Mouse (Mus musculus): Measurements from ENCODE around the gene Abhd5. TPM values are rescaled to one million over a fixed set of nuclear protein-coding genes. Genes with fewer than 3 reads are reported as not detected.

The Abhd5 gene
- polyA plus RNA-seq, 1 experiment from 2014 or later, result 21.2 TPM

DNA sequence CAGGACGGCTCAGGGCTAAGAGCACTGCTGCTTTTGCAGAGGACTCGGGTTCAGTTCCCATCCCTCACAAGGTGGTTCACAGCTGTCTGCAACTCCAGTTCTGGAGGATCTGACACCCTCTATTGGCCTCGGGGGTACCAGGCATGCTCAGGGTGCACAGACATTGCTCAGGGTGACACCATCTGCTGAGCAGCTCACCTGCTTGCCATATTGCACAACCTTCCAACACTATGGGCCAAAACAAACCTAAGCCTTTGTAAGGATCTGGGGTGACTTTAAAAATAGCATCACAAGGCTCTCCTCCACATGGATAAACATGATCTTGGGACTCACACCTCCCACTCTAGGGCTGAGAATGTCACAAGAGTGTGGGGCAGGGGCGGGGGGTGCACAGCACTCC, 30.8 kb upstream of the Abhd5 start:
- ATAC-seq (ENCODE audit: low FRiP score), result no peak
- H3K27ac ChIP-seq, result no peak overlapping the region
- no peak overlapping the region for H3K4me2 ChIP-seq
- H3K9ac ChIP-seq, result no peak overlapping the region
- H3K9me3 ChIP-seq, result no peaks in the 10 kb centered on the region
- no peak overlapping the region for H3K4me3 ChIP-seq
- H3K27me3 ChIP-seq, result no peaks in the 10 kb centered on the region
- 90% methylated on average over 4 of the region's 4 CpGs for WGBS
- no peaks in the 10 kb centered on the region for H3K36me3 ChIP-seq
- no peaks in the 10 kb centered on the region for H3K4me1 ChIP-seq (replicated peaks)

DNA sequence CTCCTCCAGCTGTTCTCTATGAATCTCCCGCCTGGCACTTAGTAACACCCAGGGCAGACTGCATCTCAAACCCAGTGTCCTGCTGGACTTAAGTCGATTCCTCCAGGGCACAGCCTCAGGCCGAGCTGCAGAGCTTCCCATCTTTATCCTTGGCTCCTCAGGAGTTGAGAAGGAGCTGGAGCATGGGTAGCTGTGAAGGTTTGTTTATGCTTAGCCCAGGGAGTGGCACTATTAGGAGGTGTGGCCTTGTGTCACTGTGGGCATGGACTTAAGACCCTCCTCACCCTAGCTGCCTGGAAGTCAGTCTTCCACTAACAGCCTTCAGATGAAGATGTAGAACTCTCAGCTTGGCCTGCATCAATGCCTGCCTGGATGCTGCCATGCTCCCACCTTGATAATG, 29.1 kb upstream of the Abhd5 start:
- Histone ChIP-seq H3K4me3 (no peak overlapping the region), H3K27me3 (no peaks in the 10 kb centered on the region), H3K27ac (no peak overlapping the region), H3K4me1 (replicated peaks) (no peaks in the 10 kb centered on the region), H3K9me3 (no peaks in the 10 kb centered on the region), H3K36me3 (no peaks in the 10 kb centered on the region), H3K4me2 (no peak overlapping the region), H3K9ac (no peak overlapping the region)
- 75% methylated on average over 3 of the region's 3 CpGs for WGBS
- no peak for ATAC-seq (ENCODE audit: low FRiP score)

DNA sequence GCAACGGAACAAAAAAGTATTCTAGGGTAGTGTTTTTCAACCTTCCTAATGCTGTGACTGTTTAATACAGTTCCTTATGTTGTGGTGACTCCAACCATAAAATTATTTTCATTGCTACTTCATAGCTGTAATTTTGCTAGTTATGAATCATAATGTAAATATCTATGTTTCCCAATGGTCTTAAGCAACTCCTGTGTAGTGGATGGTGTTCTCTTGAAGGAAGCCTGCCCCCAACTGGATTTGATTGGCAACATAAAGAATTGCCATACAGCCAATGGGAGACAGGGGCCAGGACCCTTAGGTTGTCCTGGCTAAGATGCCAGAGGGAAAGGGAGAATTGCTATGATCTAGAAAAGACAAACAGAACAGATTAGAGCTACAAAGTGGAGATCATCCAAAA, 25.4 kb upstream of the Abhd5 start:
- H3K9me3 ChIP-seq, result no peaks in the 10 kb centered on the region
- H3K27me3 ChIP-seq, result no peaks in the 10 kb centered on the region
- no peak overlapping the region for H3K4me3 ChIP-seq
- WGBS, result 97% methylated on average over 1 of the region's 1 CpGs
- ATAC-seq (ENCODE audit: low FRiP score), result no peak
- H3K36me3 ChIP-seq, result no peaks in the 10 kb centered on the region
- no peaks in the 10 kb centered on the region for H3K4me1 ChIP-seq (replicated peaks)
- H3K27ac ChIP-seq, result no peak overlapping the region
- no peak overlapping the region for H3K9ac ChIP-seq
- no peak overlapping the region for H3K4me2 ChIP-seq

DNA sequence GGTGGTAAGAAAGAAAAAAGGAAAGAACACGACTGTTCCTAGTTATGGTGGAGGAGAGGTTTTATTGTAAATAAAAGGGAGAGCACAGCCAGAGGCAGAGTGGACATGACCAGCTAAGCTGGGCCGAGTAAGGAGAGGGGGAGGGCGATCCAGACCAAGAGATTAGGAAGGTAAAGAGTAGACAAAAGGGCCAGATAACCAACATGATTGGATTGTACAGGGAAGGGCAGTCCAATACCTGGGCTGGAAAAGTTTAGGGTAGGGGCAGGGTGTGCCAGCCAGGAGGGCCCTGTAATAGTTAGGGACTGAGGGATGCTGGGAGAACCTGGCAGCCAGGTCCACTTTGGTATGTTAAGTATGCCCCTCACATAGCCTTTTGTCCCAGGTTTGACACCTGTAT, 23.2 kb upstream of the Abhd5 start:
- H3K36me3 ChIP-seq, result no peaks in the 10 kb centered on the region
- H3K27ac ChIP-seq, result no peak overlapping the region

DNA sequence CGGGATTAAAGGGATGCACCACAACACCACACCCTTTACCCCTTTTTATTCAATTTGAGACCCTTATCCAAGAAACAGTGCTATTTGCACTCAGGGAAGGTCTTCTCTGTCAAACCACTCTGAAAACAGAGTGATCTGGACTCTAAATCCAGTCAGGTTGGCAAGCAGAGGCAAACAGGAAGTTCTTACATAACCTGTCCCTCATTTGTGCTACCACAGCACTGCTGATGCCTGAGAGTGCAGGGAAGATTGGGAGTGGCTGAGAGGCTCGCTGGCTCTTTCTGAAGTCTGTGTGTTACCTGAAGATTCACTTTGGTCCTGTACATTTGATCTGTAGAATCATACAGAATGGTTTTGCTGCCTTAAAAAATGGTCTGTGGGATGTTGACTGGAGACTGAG, 14.7 kb upstream of the Abhd5 start:
- Histone ChIP-seq H3K9ac (no peak overlapping the region), H3K36me3 (no peaks in the 10 kb centered on the region), H3K4me2 (no peak overlapping the region), H3K4me3 (no peak overlapping the region), H3K9me3 (no peaks in the 10 kb centered on the region), H3K27ac (no peak overlapping the region), H3K4me1 (replicated peaks) (no peaks in the 10 kb centered on the region), H3K27me3 (no peaks in the 10 kb centered on the region)
- 81% methylated on average over 2 of the region's 2 CpGs for WGBS
- ATAC-seq (ENCODE audit: low FRiP score), result no peak

More for the DNA sequence above, 23.2 kb upstream of the Abhd5 start:
- Histone ChIP-seq H3K9ac (no peak overlapping the region), H3K4me1 (replicated peaks) (no peaks in the 10 kb centered on the region), H3K27me3 (no peaks in the 10 kb centered on the region), H3K4me2 (no peak overlapping the region), H3K9me3 (no peaks in the 10 kb centered on the region), H3K4me3 (no peak overlapping the region)
- WGBS, result 80% methylated on average over 3 of the region's 3 CpGs
- no peak for ATAC-seq (ENCODE audit: low FRiP score)

DNA sequence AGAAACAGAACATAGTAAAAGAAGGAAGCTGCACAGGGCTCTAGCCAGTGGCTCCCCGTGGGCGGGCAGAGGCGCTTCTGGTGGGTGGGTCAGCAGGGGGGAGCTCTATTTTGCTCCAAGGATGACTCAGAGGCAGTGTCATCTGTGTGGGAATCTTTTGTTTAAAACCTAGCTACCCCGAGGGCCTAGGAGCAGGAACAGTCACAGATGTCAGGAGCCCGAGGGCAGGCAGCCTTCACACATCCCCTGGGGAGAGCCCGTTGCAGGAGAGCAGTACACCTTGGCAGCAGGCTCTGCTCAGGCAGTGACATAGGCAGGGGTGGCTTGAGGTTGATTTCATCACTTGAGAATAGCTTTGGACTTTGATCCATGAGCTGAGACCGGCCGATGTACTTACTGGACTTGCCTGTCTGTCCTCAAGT, 13.9 kb upstream of the Abhd5 start:
- WGBS, result 48% methylated on average over 8 of the region's 8 CpGs
- Histone ChIP-seq H3K27me3 (no peaks in the 10 kb centered on the region), H3K4me3 (no peak overlapping the region), H3K4me2 (no peak overlapping the region), H3K4me1 (replicated peaks) (no peaks in the 10 kb centered on the region), H3K27ac (no peak overlapping the region), H3K9me3 (no peaks in the 10 kb centered on the region), H3K9ac (no peak overlapping the region), H3K36me3 (no peaks in the 10 kb centered on the region)
- ATAC-seq (ENCODE audit: low FRiP score), result no peak

DNA sequence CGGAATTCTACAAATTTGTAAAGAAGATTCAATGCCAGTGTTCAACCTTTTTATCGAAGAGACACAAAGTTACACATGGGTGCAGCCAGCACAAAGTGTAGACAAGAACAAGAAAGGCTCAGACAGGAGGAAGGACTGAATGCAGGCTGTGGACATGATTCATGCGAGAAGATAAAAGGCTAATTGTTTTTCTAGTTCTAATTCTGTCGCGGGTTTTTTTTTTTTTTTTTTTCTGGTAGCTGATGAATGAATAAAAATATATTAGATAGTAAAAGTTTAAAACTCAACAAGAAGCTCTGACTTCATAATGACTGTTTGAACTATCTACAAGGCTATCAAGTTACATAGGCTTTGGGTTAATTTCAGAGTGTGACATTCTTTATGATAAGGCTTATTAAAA, 11.4 kb upstream of the Abhd5 start:
- Histone ChIP-seq H3K4me2 (no peak overlapping the region), H3K4me3 (no peak overlapping the region), H3K9ac (no peak overlapping the region), H3K9me3 (no peaks in the 10 kb centered on the region), H3K36me3 (no peaks in the 10 kb centered on the region), H3K27me3 (no peaks in the 10 kb centered on the region), H3K4me1 (replicated peaks) (no peaks in the 10 kb centered on the region), H3K27ac (no peak overlapping the region)
- WGBS, result 58% methylated on average over 5 of the region's 5 CpGs
- no peak for ATAC-seq (ENCODE audit: low FRiP score)

DNA sequence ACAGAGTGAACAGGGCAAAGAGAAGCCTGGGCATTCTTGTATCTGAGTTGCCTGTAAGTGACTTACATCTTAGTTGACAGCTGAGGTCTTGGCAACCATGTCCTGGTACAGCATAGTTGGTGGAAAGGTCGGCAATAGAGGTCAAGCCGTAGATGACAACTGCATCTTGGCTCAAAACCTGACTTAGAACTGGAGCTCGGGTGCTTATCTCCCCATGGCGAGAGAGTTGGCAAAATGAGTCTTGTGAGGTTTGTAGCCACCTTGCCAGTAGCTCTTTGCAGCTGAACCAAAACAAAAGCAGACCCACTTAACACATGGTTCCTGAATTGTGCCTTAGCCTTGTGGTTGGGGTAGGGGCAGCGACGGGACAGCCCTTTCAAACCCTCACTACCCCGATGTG, 8.0 kb upstream of the Abhd5 start:
- Histone ChIP-seq H3K4me3 (no peak overlapping the region), H3K9me3 (no peaks in the 10 kb centered on the region), H3K36me3 (no peaks in the 10 kb centered on the region), H3K4me2 (no peak overlapping the region), H3K27me3 (no peaks in the 10 kb centered on the region), H3K27ac (no peak overlapping the region), H3K4me1 (replicated peaks) (no peaks in the 10 kb centered on the region), H3K9ac (no peak overlapping the region)
- 88% methylated on average over 7 of the region's 7 CpGs for whole genome bisulfite sequencing
- no peak for ATAC-seq (ENCODE audit: low FRiP score)

DNA sequence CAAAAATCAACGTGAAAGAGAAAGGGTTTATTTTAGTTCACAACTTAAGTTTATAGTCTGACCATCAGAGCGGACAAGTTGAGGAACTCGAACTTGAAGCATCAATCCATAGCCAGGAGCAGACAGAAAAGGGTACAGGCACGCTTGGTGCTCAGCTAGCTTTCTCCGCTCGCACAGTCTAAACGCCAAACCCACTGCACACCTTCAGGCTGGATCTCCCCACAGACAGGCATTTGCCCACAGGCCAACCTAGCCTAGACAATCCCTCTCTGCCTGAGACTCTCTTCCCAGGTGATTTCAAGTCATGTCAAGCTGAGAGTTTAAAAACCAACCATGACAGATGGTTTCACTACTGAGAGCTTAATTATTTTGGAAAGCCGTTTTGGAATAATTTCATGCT, 6.8 kb upstream of the Abhd5 start:
- H3K27me3 ChIP-seq, result no peaks in the 10 kb centered on the region
- WGBS, result 89% methylated on average over 8 of the region's 8 CpGs
- no peak overlapping the region for H3K27ac ChIP-seq
- H3K4me1 ChIP-seq (replicated peaks), result no peaks in the 10 kb centered on the region
- no peaks in the 10 kb centered on the region for H3K9me3 ChIP-seq
- H3K4me2 ChIP-seq, result no peak overlapping the region
- ATAC-seq (ENCODE audit: low FRiP score), result no peak
- no peak overlapping the region for H3K4me3 ChIP-seq
- no peak overlapping the region for H3K9ac ChIP-seq
- no peaks in the 10 kb centered on the region for H3K36me3 ChIP-seq

DNA sequence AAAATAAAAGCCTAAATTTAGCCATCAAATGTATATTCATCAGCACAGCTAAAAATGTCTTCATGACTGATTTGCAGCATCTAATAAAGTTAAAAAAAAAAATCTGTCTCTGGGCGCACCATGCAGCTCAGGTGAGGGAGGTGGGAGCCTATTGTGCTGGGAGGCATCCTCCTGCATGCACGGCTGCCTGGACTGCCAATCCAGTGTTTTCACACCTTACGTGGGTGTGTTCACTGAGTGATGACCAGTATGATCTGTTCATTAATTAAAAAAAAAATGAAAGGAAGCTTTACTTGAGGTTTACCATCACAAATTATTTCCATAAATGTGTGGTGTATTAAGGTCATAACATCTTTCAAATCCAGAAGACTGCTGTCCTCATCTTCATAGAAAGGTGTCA, 6.1 kb upstream of the Abhd5 start:
- no peak overlapping the region for H3K9ac ChIP-seq
- H3K27ac ChIP-seq, result no peak overlapping the region
- WGBS, result 81% methylated on average over 3 of the region's 3 CpGs
- H3K4me1 ChIP-seq (replicated peaks), result no peaks in the 10 kb centered on the region
- H3K36me3 ChIP-seq, result no peaks in the 10 kb centered on the region
- no peak for ATAC-seq (ENCODE audit: low FRiP score)
- no peaks in the 10 kb centered on the region for H3K9me3 ChIP-seq
- no peak overlapping the region for H3K4me3 ChIP-seq
- H3K27me3 ChIP-seq, result no peaks in the 10 kb centered on the region
- H3K4me2 ChIP-seq, result no peak overlapping the region

DNA sequence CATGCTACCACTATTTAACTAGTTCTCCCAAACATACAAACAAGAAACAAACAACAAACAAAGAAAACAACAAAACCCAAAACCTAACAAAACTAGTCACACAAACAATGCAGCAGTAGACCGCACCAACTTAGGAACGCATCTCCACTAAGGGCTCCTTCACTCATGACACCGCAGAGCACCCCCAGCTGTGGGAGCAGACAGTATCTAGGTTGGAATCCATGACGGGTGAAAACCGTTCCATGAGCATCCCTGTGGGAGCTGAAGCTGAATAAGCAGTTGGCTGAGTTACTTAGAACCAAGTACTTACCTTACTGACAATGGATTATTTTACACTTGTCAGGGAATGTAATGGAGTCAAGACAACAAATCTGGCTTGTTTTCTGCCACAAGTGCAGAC, 5.3 kb upstream of the Abhd5 start:
- no peak overlapping the region for H3K27ac ChIP-seq
- no peak for ATAC-seq (ENCODE audit: low FRiP score)
- H3K36me3 ChIP-seq, result no peaks in the 10 kb centered on the region
- no peak overlapping the region for H3K4me2 ChIP-seq
- 84% methylated on average over 5 of the region's 5 CpGs for whole genome bisulfite sequencing
- H3K27me3 ChIP-seq, result no peaks in the 10 kb centered on the region
- H3K4me1 ChIP-seq (replicated peaks), result no peaks in the 10 kb centered on the region
- H3K9me3 ChIP-seq, result no peaks in the 10 kb centered on the region
- no peak overlapping the region for H3K4me3 ChIP-seq
- no peak overlapping the region for H3K9ac ChIP-seq

DNA sequence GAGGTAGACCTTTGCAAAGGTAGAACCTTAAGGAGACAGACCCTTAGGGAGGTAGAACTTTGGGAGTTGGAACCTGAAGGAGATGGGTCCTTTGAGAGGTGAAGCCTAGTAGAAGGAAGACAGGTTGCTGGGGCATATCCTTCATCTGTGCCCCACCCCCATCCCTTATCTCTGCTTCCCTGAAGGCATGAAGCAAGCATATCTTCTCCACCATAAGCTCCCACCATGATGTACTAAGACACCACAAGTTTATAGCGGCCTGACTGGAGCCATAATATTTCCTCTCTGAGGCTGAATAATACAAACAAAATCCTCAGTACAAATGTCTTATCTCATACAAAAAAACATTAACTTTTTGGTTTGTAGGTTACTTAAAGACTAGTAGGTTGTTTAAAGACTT, 3.5 kb upstream of the Abhd5 start:
- H3K9me3 ChIP-seq, result no peaks in the 10 kb centered on the region
- no peak overlapping the region for H3K9ac ChIP-seq
- H3K27ac ChIP-seq, result no peak overlapping the region
- ATAC-seq (ENCODE audit: low FRiP score), result no peak
- H3K4me3 ChIP-seq, result no peak overlapping the region
- no peaks in the 10 kb centered on the region for H3K36me3 ChIP-seq
- WGBS, result 95% methylated on average over 1 of the region's 1 CpGs
- H3K4me2 ChIP-seq, result no peak overlapping the region
- H3K27me3 ChIP-seq, result 0 out of 2 replicates have a peak, but pooled peaks cover 1% of the 10 kb centered on the region
- H3K4me1 ChIP-seq (replicated peaks), result peaks cover 6% of the 10 kb centered on the region

DNA sequence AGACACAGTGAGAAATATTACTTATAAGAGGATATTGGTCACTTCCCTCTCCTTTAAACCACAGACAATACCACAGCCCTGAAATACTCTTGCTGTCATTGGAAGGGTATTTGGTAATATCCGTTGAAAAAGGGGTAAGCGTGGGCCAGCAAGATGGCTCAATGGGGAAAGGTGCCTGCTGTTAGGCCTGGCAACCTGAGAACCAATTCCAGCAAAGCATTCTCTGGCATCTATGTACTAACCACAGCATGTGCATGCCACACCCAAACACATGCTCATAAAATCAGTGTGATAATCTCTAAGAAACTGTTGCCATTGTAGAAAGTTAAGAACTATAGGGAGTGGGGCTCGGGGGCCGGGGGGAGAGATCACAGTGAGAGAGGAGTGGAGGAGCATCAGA, 2.1 kb upstream of the Abhd5 start:
- Histone ChIP-seq H3K9me3 (no peaks in the 10 kb centered on the region), H3K4me3 (no peak overlapping the region), H3K9ac (no peak overlapping the region), H3K4me1 (replicated peaks) (peaks cover 8% of the 10 kb centered on the region), H3K4me2 (no peak overlapping the region), H3K27ac (no peak overlapping the region), H3K36me3 (no peaks in the 10 kb centered on the region), H3K27me3 (0 out of 2 replicates have a peak, but pooled peaks cover 2% of the 10 kb centered on the region)
- no peak for ATAC-seq (ENCODE audit: low FRiP score)
- 88% methylated on average over 4 of the region's 4 CpGs for WGBS
